Mouse (Mus musculus): ENCODE data around the gene Rdh14. TPM values are rescaled to one million over a fixed set of nuclear protein-coding genes. Genes with fewer than 3 reads are reported as not detected.

Gene Rdh14
- 21.9 TPM for polyA plus RNA-seq (2017; shearing (Covaris generic))

GRCm38 (mm10) chr12:10390671-10391441 lies at the start of gene Rdh14:
Gene Rdh14 (plus strand): TSS chr12:10390772.

GRCm38 (mm10) chr12:10369673-10370072 lies 20.9 kb upstream of the Rdh14 start, which contains the start of gene Nt5c1b:
Gene Nt5c1b (plus strand): TSS chr12:10369973.

Other genes with a start within 250 kb of the Rdh14 start
- gene Nt5c1b, start 20.8 kb upstream of the Rdh14 start, polyA plus RNA-seq (2017; shearing (Covaris generic)), result not detected

Data from effector memory CD4-positive, alpha-beta T cell, adult 7 months (primary cell).